Mouse (Mus musculus): ENCODE results near the gene Atg9a.

DNA sequence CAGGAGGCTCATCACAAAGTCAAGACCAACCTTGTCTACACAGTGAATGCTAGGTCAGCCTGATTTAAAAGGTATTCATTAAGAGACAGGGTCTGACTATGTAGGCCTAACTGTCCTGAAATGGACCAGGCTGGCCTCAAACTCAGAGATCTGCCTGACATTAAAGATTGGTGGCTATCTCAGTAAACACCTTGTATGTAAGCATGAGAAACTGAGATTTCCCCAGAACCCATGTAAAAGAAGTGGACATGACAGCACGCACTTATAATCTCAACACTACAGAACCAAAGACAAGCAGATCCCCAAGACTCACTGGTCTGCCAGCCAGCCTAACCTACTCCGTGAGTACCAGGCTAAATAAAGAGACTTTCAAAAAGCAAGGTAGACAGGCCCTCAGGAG, 53.5 kb downstream of the Atg9a start:
- TF ChIP-seq CTCF (IDR thresholded peaks at IDR 0.05; ENCODE audit: low read depth, low read length) (no peak), TAL1 (conservative IDR thresholded peaks at IDR 0.05; ENCODE audit: low read depth, low read length) (peak; percentile 71)
